Mouse (Mus musculus): ENCODE data around the gene Ugt8a.

The Ugt8a gene

GRCm38 (mm10) chr3:125938092-125938755 lies at the start of gene Ugt8a:
Gene Ugt8a (minus strand): TSS chr3:125938619.
- DNase-seq, result no peak

GRCm38 (mm10) chr3:125986639-125987038 lies 48.2 kb upstream of the Ugt8a start:
- no peak for DNase-seq

- no peak for DNase-seq
These were observed 45.4 kb upstream of the Ugt8a start for GRCm38 (mm10) chr3:125983707-125984420.

GRCm38 (mm10) chr3:125979475-125979874 lies 41.1 kb upstream of the Ugt8a start:
- DNase-seq, result no peak

GRCm38 (mm10) chr3:125975899-125976298 lies 37.5 kb upstream of the Ugt8a start:
- DNase-seq, result no peak

- no peak for DNase-seq
These were observed 31.0 kb upstream of the Ugt8a start for GRCm38 (mm10) chr3:125969458-125969857.

GRCm38 (mm10) chr3:125956196-125956885 lies 17.9 kb upstream of the Ugt8a start:
- no peak for DNase-seq

- no peak for DNase-seq
These were observed 16.5 kb upstream of the Ugt8a start for GRCm38 (mm10) chr3:125954881-125955280.

- DNase-seq, result no peak
These were observed 2.4 kb upstream of the Ugt8a start for GRCm38 (mm10) chr3:125940811-125941210.

- no peak for DNase-seq
These were observed 314 bp upstream of the Ugt8a start for GRCm38 (mm10) chr3:125938756-125939109.

GRCm38 (mm10) chr3:125937536-125938091 lies 805 bp downstream of the Ugt8a start:
- no peak for DNase-seq

- DNase-seq, result no peak
These were observed 2.6 kb downstream of the Ugt8a start for GRCm38 (mm10) chr3:125935796-125936195.

GRCm38 (mm10) chr3:125932594-125933237 lies 5.7 kb downstream of the Ugt8a start:
- no peak for DNase-seq

GRCm38 (mm10) chr3:125931059-125931458 lies 7.4 kb downstream of the Ugt8a start:
- no peak for DNase-seq

GRCm38 (mm10) chr3:125920876-125921275 lies 17.5 kb downstream of the Ugt8a start:
- DNase-seq, result no peak

GRCm38 (mm10) chr3:125898976-125899375 lies 39.4 kb downstream of the Ugt8a start:
- DNase-seq, result no peak

- no peak for DNase-seq
These were observed 51.3 kb downstream of the Ugt8a start for GRCm38 (mm10) chr3:125887109-125887508.

GRCm38 (mm10) chr3:125884879-125885278 lies 53.5 kb downstream of the Ugt8a start:
- DNase-seq, result no peak

GRCm38 (mm10) chr3:125884423-125884822 lies 54.0 kb downstream of the Ugt8a start:
- DNase-seq, result no peak

GRCm38 (mm10) chr3:125883009-125883408 lies 55.4 kb downstream of the Ugt8a start:
- no peak for DNase-seq

GRCm38 (mm10) chr3:125881835-125882234 lies 56.6 kb downstream of the Ugt8a start:
- no peak for DNase-seq

- DNase-seq, result no peak
These were observed 64.0 kb downstream of the Ugt8a start for GRCm38 (mm10) chr3:125874371-125874770.

- DNase-seq, result no peak
These were observed 68.5 kb downstream of the Ugt8a start for GRCm38 (mm10) chr3:125869873-125870272.
